Mouse (Mus musculus): Measurements from ENCODE around the gene Extl2. TPM values are rescaled to one million over a fixed set of nuclear protein-coding genes. Genes with fewer than 3 reads are reported as not detected.

Gene Extl2
- polyA plus RNA-seq, 1 experiment, result 6.0 TPM

- no peaks in the 10 kb centered on the region for H3K36me3 ChIP-seq (ENCODE audit: control insufficient read depth, insufficient read depth, low read length)
- DNase-seq, result no peak
- no peak overlapping the region for H3K4me3 ChIP-seq (ENCODE audit: control insufficient read depth, insufficient read depth, low read length)
- 88% methylated on average over 2 of the region's 2 CpGs for WGBS
- H3K4me1 ChIP-seq (replicated peaks; ENCODE audit: control insufficient read depth, insufficient read depth, low read length), result no peaks in the 10 kb centered on the region
- H3K27ac ChIP-seq (ENCODE audit: control insufficient read depth, insufficient read depth, low read length), result no peak overlapping the region
- TF ChIP-seq CTCF (IDR thresholded peaks at IDR 0.05; ENCODE audit: borderline replicate concordance, control insufficient read depth, extremely low read depth, insufficient read depth, low read length, poor library complexity) (no peak), POLR2A (IDR thresholded peaks at IDR 0.05; ENCODE audit: control insufficient read depth, extremely low read depth, insufficient read depth, low read length, poor library complexity) (no peak)
- no peaks in the 10 kb centered on the region for H3K27me3 ChIP-seq (ENCODE audit: control insufficient read depth, insufficient read depth, low read length)
These were observed 54.9 kb downstream of the Extl2 start for GRCm38 (mm10) chr3:116062141-116062540.

DNA sequence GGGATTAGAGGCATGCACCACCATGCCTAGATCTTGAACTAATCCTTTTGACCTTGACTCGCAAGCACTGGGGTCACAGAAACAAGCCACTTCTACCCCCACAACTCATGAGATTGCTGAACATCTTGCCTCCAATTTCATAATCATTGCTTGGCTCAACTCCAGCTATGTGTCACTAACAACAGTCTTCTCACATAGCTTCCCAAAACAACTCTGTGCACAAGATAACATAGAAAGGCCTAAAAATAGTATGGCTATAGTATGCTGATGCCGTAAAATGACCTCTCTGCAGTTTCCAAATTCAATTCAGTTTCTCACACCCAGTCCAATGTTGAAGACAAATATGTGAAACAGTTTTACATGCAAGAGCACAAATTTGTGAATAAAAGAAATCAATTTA lies 65.3 kb downstream of the Extl2 start:
- Histone ChIP-seq H3K36me3 (ENCODE audit: control insufficient read depth, insufficient read depth, low read length) (no peaks in the 10 kb centered on the region), H3K27ac (ENCODE audit: control insufficient read depth, insufficient read depth, low read length) (no peak overlapping the region), H3K4me1 (replicated peaks; ENCODE audit: control insufficient read depth, insufficient read depth, low read length) (no peaks in the 10 kb centered on the region), H3K27me3 (ENCODE audit: control insufficient read depth, insufficient read depth, low read length) (no peaks in the 10 kb centered on the region), H3K4me3 (ENCODE audit: control insufficient read depth, insufficient read depth, low read length) (no peak overlapping the region)
- DNase-seq, result no peak
- TF ChIP-seq CTCF (IDR thresholded peaks at IDR 0.05; ENCODE audit: borderline replicate concordance, control insufficient read depth, extremely low read depth, insufficient read depth, low read length, poor library complexity) (no peak), POLR2A (IDR thresholded peaks at IDR 0.05; ENCODE audit: control insufficient read depth, extremely low read depth, insufficient read depth, low read length, poor library complexity) (no peak)
- 96% methylated on average over 2 of the region's 2 CpGs for WGBS

- Histone ChIP-seq H3K36me3 (ENCODE audit: control insufficient read depth, insufficient read depth, low read length) (no peaks in the 10 kb centered on the region), H3K4me1 (replicated peaks; ENCODE audit: control insufficient read depth, insufficient read depth, low read length) (no peaks in the 10 kb centered on the region), H3K27me3 (ENCODE audit: control insufficient read depth, insufficient read depth, low read length) (no peaks in the 10 kb centered on the region), H3K27ac (ENCODE audit: control insufficient read depth, insufficient read depth, low read length) (no peak overlapping the region), H3K4me3 (ENCODE audit: control insufficient read depth, insufficient read depth, low read length) (no peak overlapping the region)
- 81% methylated on average over 2 of the region's 2 CpGs for WGBS
- TF ChIP-seq CTCF (IDR thresholded peaks at IDR 0.05; ENCODE audit: borderline replicate concordance, control insufficient read depth, extremely low read depth, insufficient read depth, low read length, poor library complexity), result no peak
- TF ChIP-seq POLR2A (IDR thresholded peaks at IDR 0.05; ENCODE audit: control insufficient read depth, extremely low read depth, insufficient read depth, low read length, poor library complexity), result no peak
- DNase-seq, result no peak
These were observed 69.5 kb downstream of the Extl2 start for GRCm38 (mm10) chr3:116076739-116077138.

DNA sequence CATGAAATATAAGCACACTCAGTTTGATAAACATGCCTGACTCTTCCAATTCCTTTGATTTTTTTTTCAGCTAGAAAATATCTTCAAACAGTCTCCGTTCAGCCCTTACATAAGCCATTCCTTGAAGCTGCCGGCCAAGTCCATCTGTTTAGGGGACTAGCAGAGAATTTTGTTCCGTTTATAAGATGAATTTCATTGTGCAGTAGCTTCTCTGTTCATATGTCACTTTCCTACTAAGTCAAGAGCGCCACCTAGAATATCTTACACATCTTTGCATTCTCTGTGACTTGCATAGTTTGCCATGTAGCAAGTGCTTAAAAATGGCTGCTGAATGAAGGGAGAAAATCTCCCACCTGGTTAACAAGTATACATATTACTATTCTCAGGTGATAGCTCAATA lies 71.2 kb downstream of the Extl2 start:
- TF ChIP-seq CTCF (IDR thresholded peaks at IDR 0.05; ENCODE audit: borderline replicate concordance, control insufficient read depth, extremely low read depth, insufficient read depth, low read length, poor library complexity), result no peak
- no peak for TF ChIP-seq POLR2A (IDR thresholded peaks at IDR 0.05; ENCODE audit: control insufficient read depth, extremely low read depth, insufficient read depth, low read length, poor library complexity)
- WGBS, result 85% methylated on average over 4 of the region's 4 CpGs
- no peak overlapping the region for H3K4me3 ChIP-seq (ENCODE audit: control insufficient read depth, insufficient read depth, low read length)
- DNase-seq, result no peak
- H3K27ac ChIP-seq (ENCODE audit: control insufficient read depth, insufficient read depth, low read length), result no peak overlapping the region
- H3K27me3 ChIP-seq (ENCODE audit: control insufficient read depth, insufficient read depth, low read length), result no peaks in the 10 kb centered on the region
- no peaks in the 10 kb centered on the region for H3K36me3 ChIP-seq (ENCODE audit: control insufficient read depth, insufficient read depth, low read length)
- no peaks in the 10 kb centered on the region for H3K4me1 ChIP-seq (replicated peaks; ENCODE audit: control insufficient read depth, insufficient read depth, low read length)

Other genes starting within 250 kb of the Extl2 start
- 8.5 and 9.4 TPM in 2 replicates for gene Dph5, start 119.6 kb upstream of the Extl2 start, polyA plus RNA-seq (2012; rRNA removed)
- 15.9 and 18.1 TPM in 2 replicates for gene Slc30a7, start 56 bp upstream of the Extl2 start, polyA plus RNA-seq (2012; rRNA removed)
- 26.2 and 31.3 TPM in 2 replicates for gene Vcam1, start 122.2 kb downstream of the Extl2 start, polyA plus RNA-seq (2012; rRNA removed)
- gene Gpr88, start 246.0 kb downstream of the Extl2 start, polyA plus RNA-seq (2012; rRNA removed), result 0.94 and 1.1 TPM in 2 replicates